Mouse (Mus musculus) G1E (cell line): ENCODE data around the gene Sh2d4b. TPM values are rescaled to one million over a fixed set of nuclear protein-coding genes. Genes with fewer than 3 reads are reported as not detected.

ENCODE experiments used
- ATAC-seq: 2 replicates; pipeline ENCODE4 v1.8.0; 2016; ENCODE audit warnings: mild to moderate bottlenecking; ENCODE audit not compliant: insufficient number of reproducible peaks, poor library complexity, low FRiP score, severe bottlenecking; ENCODE audit errors: extremely low read depth
- DNase-seq: peaks from one replicate; pipeline ENCODE4 v3.0.0; 2012; ENCODE audit warnings: low spot score
- H3K27me3 ChIP-seq: 2 replicates; pipeline ENCODE4 v1.6.1; 2012; ENCODE audit warnings: mild to moderate bottlenecking, low read length, inconsistent platforms; ENCODE audit not compliant: insufficient read depth
- H3K36me3 ChIP-seq: replicated peaks from 2 replicates; pipeline ENCODE3; 2012; ENCODE audit warnings: mild to moderate bottlenecking, inconsistent platforms
- H3K4me1 ChIP-seq: 2 replicates; pipeline ENCODE4 v1.6.1; 2012; ENCODE audit warnings: low read depth, low read length, inconsistent platforms, mixed read lengths; ENCODE audit not compliant: insufficient read depth
- H3K4me3 ChIP-seq: 2 replicates; pipeline ENCODE4 v1.5.1; 2012; ENCODE audit warnings: low read depth, mild to moderate bottlenecking, inconsistent platforms, low read length, moderate library complexity, mixed read lengths
- H3K9me3 ChIP-seq: replicated peaks from 2 replicates; pipeline ENCODE4 v1.6.1; 2012; ENCODE audit warnings: inconsistent platforms
- CTCF ChIP-seq: IDR thresholded peaks from 2 replicates; pipeline ENCODE4 v1.5.1; 2012; ENCODE audit warnings: low read depth, low read length, inconsistent platforms, mixed read lengths
- GATA1 ChIP-seq: IDR thresholded peaks from 2 replicates; pipeline ENCODE4 v1.6.1; 2012; ENCODE audit warnings: borderline replicate concordance, low read length, inconsistent platforms, mixed read lengths
- GATA2 ChIP-seq: IDR thresholded peaks from 2 replicates; pipeline ENCODE4 v1.6.1; 2012; ENCODE audit warnings: low read depth, low read length, inconsistent platforms, borderline replicate concordance
- POLR2AphosphoS5 ChIP-seq: IDR thresholded peaks from 2 replicates; pipeline ENCODE4 v1.6.1; 2012; ENCODE audit warnings: low read depth, low read length, inconsistent platforms; ENCODE audit not compliant: insufficient replicate concordance
- TAL1 ChIP-seq: conservative IDR thresholded peaks from 2 replicates; pipeline ENCODE4 v1.6.1; 2012; ENCODE audit warnings: low read depth, low read length, inconsistent platforms, mixed read lengths
- polyA plus RNA-seq: library from polyadenylated mRNA; stranded (reverse); fragments of >175 nt; gene quantifications from 2 replicates; pipeline ENCODE4 v1.2.3, GENCODE M21; 2012
- total RNA-seq, 2 experiments: library from RNA; stranded (forward) in 1 of 2; stranded (reverse) in 1 of 2; fragments of 200-1000 nt in 1 of 2; fragments of >200 nt in 1 of 2; fragmentation: Nextera tagmentation in 1 of 2; gene quantifications; 2 replicates each; pipeline ENCODE4 v1.2.3; 2014 to 2017

Sh2d4b gene
- total and polyA plus RNA-seq, 3 experiments, result 0.07 to 0.27 TPM; not detected in 1

GRCm38 (mm10) chr14:40933328-40933727, 40.3 kb upstream of the Sh2d4b start:
- no peak for TF ChIP-seq GATA1
- TF ChIP-seq POLR2AphosphoS5, result no peak
- TF ChIP-seq CTCF, result no peak
- Histone ChIP-seq H3K9me3 (no peaks in the 10 kb centered on the region), H3K4me1 (peaks cover 73% of the 10 kb centered on the region), H3K27me3 (no peaks in the 10 kb centered on the region), H3K4me3 (peak overlapping the region; percentile 24; the same call in 1 of the 2 replicates), H3K36me3 (peaks cover 79% of the 10 kb centered on the region)
- DNase-seq (no peak), ATAC-seq (peak; percentile 50)

GRCm38 (mm10) chr14:40932225-40932624, 39.2 kb upstream of the Sh2d4b start:
- H3K4me1 ChIP-seq, result peaks cover 79% of the 10 kb centered on the region
- no peak overlapping the region for H3K4me3 ChIP-seq
- H3K36me3 ChIP-seq, result peaks cover 86% of the 10 kb centered on the region
- ATAC-seq (no peak), DNase-seq (no peak)
- H3K9me3 ChIP-seq, result no peaks in the 10 kb centered on the region
- TF ChIP-seq TAL1 (no peak), GATA1 (no peak), GATA2 (no peak), CTCF (no peak), POLR2AphosphoS5 (no peak)
- no peaks in the 10 kb centered on the region for H3K27me3 ChIP-seq

DNA sequence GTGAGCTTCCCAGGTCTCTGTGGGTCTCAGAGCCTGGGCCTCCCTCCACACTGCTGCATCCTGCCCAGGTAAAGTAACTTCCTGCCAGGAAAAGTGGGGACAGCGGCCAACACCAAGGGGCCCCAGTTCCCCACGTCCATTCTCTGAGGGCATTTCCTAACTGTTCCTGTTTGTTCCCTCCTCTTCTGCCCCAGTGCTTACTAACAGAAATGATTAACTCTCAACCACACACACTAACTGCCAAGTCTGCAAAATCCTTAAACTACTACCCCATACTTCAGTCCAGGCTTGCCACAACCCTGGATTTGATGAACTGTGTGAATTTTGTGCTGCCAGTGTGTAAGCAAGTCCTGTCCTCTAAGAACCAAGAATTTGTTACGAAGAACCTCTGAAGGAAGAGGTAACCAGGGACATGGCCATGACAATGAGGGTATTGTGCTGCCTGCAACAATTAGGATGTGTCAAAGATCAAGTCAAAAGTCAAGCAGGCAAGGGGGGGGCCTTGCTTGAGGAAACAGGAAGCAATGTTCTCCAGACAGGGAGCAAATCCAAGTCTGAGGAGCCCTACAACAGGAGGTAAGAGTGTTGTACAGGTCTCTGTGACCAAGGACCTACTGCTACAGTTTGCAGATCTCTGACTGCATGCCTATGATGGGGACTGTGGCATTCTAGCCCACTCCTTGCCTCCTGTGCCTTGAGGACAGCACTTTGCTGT, 38.2 kb upstream of the Sh2d4b start:
- TF ChIP-seq CTCF (no peak), POLR2AphosphoS5 (no peak), TAL1 (no peak), GATA2 (no peak), GATA1 (no peak)
- ATAC-seq (no peak), DNase-seq (no peak)
- peaks cover 79% of the 10 kb centered on the region for H3K4me1 ChIP-seq
- H3K27me3 ChIP-seq, result no peaks in the 10 kb centered on the region
- no peaks in the 10 kb centered on the region for H3K9me3 ChIP-seq
- H3K4me3 ChIP-seq, result no peak overlapping the region
- H3K36me3 ChIP-seq, result peaks cover 84% of the 10 kb centered on the region

- Histone ChIP-seq H3K27me3 (no peaks in the 10 kb centered on the region), H3K9me3 (no peaks in the 10 kb centered on the region), H3K36me3 (peaks cover 81% of the 10 kb centered on the region), H3K4me1 (peaks cover 74% of the 10 kb centered on the region), H3K4me3 (no peak overlapping the region)
- ATAC-seq (no peak), DNase-seq (no peak)
- TF ChIP-seq CTCF, result no peak
- TF ChIP-seq GATA1, result no peak
- TF ChIP-seq GATA2, result no peak
- TF ChIP-seq POLR2AphosphoS5, result no peak
- no peak for TF ChIP-seq TAL1
Observed at GRCm38 (mm10) chr14:40929943-40930342, 36.9 kb upstream of the Sh2d4b start.

- Histone ChIP-seq H3K36me3 (peaks cover 81% of the 10 kb centered on the region), H3K4me1 (peaks cover 74% of the 10 kb centered on the region)
- TF ChIP-seq CTCF (no peak), GATA1 (no peak), GATA2 (no peak), POLR2AphosphoS5 (no peak), TAL1 (no peak)
Observed at GRCm38 (mm10) chr14:40928897-40929296, 35.8 kb upstream of the Sh2d4b start.

DNA sequence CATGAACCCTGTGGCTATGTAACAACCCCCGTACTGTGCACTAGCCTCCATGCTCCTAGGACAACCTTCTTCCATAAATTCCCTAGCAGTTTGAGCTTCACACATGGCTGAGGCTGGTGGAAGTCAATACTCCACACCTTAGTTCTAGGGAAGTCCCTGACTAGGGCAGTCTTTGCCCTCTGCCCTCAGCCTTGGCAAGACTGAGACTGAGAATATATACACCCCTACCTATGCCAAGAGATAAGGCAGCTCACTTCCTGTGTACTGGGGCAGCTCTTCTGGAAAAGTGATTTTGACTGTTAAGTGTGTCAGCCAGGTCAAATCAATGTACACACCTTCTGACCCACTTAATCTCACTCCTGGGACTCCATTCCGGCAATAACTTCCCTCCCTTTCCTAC, 34.0 kb upstream of the Sh2d4b start:
- ATAC-seq, result 0 out of 2 replicates have a peak, but pooled peaks have one; percentile 25
- H3K9me3 ChIP-seq, result no peaks in the 10 kb centered on the region
- peaks cover 68% of the 10 kb centered on the region for H3K4me1 ChIP-seq
- no peak for TF ChIP-seq CTCF
- no peak for TF ChIP-seq GATA2
- TF ChIP-seq TAL1, result no peak
- no peak for TF ChIP-seq POLR2AphosphoS5
- no peak for TF ChIP-seq GATA1
- no peak for DNase-seq
- peaks cover 81% of the 10 kb centered on the region for H3K36me3 ChIP-seq
- no peak overlapping the region for H3K4me3 ChIP-seq
- no peaks in the 10 kb centered on the region for H3K27me3 ChIP-seq

More at GRCm38 (mm10) chr14:40928897-40929296, 35.8 kb upstream of the Sh2d4b start:
- Histone ChIP-seq H3K9me3 (no peaks in the 10 kb centered on the region), H3K4me3 (no peak overlapping the region), H3K27me3 (no peaks in the 10 kb centered on the region)
- ATAC-seq (no peak), DNase-seq (no peak)
